Mouse (Mus musculus): ENCODE data around the gene 4931428L18Rik.
"Not testable (repeated sequence)": the region's sequence is repeated elsewhere in the genome, so short reads cannot be mapped to it uniquely, and the experiment has no call there.

Gene 4931428L18Rik

DNA sequence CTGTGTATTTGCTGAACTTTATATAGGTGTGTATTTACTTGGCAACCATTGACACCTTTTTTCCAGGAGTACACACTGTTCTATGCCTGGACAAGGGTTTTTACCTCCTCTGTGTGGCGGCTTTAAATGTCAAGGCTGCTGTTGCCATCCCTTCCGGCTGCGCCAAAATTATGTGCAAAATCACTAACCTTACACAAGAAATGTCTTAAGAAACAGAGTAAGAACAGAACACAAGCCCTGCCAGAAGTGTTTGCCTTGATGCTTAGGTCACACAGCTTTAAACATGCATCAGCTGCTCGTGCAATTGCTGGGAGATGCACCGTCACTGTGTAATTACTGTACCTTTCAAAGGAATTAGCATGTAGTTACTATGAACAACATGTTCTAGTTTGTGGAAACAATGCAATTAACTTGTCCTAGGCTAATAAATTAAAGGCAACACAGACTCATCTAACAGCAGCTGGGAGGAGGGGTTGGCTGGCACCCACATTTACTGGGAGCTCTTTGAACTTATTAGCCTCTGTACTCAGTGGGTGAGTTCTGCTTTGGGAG lies 171.0 kb downstream of the 4931428L18Rik start:
- DNase-seq, result no peak

DNA sequence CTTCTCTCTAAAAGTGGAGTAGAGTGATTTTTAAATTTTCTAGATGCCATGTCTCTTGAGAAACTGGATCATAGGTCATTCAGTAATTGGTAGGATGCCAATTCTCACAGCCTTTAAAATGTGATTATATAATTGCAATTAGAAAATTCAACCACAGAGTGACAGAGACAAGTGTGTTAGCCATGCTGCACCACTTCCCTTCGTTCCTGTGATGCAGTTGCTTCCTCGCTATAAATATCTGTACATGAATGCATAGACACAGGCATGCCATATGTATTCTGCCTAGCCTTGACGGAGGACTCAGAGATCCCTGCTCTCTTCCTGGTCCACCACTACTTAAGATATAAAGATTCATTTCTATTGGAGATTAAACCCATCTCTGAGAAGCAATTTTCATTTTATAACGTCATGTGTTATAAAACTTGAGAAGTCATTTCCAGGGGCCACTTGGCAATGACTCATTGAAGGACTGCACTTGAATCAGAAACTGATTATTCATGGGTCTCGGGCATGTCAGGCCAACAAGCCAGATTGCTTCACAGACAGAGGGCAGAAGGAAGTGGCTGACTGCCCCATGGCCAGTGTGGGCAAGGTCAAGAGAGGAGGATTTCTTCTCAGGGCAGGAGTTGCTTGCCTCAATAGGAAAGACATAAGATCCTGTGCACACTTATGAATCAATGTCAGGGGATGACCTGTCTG lies 172.4 kb downstream of the 4931428L18Rik start:
- no peak for DNase-seq

DNA sequence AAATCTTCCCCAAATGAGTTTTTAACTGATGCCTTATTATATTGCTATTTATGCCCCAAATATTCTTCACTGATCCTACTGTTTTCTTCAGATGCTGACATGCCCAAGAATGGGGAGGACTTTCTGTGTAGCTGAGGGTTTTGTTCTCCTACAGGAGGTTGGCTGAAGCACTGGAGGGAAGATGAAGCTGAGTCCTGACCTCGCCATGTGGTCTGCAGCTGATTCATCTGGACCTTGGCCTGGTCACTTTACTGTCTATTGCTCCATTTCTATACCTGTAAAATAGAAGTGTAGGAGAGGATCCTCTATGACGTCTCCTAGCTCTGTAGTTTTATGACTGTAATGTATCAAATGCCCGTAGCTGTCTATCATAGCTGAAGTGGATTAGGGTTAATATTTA lies 179.3 kb downstream of the 4931428L18Rik start:
- no peak for DNase-seq

DNA sequence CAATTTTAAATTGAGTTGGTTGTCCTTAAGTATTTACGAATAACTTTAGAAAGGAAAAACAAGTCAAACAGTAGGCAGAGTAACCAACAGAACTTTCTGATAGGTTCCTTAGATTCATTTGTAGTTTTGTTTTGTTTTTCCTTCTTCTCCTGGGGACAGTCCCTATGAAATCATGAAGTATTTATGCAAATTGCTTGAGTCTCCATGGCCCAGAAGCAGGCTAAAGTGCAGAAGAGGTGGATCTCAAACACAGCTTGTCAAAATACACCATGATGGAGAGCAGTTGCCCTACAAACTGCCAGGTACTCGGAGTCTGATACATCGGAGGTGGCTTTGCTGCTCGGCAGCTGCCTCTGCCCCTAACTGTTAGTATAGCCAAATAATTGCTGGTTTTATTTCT lies 179.7 kb downstream of the 4931428L18Rik start:
- no peak for DNase-seq

DNA sequence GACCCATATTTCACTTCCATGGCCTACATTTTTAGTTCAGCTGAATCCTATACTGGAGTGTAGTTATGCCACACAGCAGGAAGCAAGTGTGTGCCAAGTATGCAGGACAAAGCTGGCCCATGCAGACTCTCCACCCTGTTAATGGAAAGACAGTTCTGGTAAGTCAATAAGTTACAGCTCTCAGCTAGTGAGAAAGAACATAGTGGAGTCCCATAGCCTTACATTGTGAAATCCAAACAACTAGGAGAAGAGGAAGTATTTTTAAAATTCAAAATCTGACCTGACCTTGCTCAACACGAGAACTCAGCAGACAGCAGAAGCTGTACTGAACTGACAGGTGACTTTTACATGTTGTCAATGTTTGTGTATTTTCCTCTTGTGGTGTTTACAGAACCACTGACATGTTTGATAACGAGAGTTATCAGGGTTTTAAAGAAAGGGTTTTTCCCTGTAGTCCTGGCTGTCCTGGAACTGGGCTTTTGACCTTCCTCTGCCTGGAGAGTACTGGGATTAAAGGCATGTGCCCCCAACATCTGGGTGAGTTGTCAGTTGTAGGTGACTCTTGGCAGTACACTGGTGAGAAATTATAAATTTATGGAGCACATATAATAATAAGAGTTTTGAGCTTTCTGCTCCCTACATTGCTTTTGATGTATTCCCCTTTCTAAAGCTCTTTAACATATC lies 188.5 kb downstream of the 4931428L18Rik start:
- no peak for DNase-seq

DNA sequence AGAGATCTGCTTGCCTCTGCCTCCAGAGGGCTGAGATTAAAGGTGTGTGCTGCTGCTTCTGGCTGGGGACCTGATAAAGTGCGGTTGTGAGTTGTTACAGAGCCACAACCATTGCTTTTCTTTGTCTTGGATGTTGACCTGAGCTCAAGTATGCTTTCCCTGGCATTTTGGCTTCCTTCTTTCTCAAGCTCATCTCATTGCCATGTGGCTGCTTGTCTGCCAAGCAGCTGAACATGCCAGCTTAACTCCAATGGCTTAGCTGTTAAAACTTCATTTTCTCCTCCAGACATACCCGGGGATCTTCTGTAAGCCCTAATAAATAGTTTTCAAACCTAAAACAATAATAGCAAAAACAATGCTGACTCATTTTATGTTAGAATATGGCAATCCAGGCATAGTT lies 190.1 kb downstream of the 4931428L18Rik start:
- no peak for DNase-seq

DNA sequence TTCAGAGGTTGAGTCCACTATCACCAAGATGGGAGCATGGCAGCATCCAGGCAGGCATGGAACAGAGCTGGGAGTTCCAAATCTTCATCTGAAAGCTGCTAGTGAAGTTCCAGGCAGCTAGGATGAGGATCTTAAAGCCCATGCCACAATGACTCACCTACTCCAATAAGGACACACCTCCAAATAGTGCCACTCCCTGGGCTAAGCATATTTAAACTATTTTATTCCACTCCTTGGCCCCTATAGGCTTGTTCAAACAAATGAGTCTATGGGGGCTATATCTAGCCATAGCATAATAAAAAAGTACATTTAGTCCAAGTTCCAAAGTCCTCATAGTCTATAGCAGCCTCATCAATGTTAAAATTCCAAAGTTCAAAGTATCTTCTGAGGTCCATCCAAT lies 199.3 kb downstream of the 4931428L18Rik start:
- DNase-seq, result no peak

DNA sequence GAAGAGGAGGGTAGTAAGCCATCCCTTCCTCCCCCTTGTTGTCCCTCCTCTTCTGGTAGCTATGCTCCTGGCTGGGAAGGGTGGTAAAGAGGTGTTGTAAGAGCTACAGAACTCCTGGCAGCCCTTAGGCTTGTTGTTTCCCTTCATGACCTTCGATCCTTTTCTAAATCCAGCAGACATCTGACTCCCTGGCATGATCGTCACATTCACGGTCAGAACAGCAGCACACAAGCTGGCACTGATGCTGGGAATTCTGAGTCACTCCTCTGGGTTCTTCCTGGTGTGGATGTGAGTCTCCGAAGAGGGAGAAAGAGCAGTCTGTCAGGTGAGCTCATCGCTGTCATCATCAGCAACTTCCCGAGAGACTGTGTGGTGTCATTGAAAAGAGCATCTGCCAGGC lies 203.2 kb downstream of the 4931428L18Rik start:
- no peak for DNase-seq

DNA sequence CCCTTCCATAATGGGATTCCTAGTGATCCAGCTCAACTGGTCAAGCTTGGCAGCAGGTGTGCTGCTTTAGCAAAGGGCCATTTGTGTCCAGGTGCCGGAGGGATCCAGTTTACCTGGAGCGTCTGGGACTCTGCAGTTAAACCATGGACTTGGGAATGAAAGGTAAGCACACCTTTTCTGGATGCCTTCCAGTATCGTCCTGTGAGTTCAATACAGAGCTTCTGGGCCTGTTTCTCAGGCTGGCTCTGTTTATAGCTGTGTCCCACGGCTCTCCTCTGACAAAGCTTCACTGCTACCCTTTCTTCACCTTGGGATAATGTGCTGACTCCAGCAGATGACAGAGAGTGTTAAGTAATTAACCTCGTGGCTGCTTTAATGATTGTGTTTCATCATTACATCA lies 205.1 kb downstream of the 4931428L18Rik start:
- DNase-seq, result no peak

DNA sequence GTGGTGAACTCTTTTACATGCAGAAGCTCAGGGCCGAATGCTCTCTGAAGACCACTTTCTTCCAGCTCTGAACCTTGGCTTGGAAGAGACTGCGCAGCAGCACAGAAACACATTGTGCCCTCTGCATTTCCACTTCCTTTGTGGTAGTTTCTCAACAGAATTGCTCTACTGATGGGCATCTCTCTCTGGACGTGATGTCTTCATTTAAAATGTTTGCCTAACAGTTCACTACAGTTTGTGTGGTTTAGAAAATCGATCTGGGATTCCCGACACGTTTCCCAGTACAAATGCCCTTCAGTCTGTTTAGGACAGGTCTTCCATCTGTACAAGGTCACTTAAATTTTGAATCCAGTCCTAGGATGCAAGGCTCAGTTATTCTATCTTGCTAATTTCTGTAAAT lies 206.4 kb downstream of the 4931428L18Rik start:
- no peak for DNase-seq

DNA sequence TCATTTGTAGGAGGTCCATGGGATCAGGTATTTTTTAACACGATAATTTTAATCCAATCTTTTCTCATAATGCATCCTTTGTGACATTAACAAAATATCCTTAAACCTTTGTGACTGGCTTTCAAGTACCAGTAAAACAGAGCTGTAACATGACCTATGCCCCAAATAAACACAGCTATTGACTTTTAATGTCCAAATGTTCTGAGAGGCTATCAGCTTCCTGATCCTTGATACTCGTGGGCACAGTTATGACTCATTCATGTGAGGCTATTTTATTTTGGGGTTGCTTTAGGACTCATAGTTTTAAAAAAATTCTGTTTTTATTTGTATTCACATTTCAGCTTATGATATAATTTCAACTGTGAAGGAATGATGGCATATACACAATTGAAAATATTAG lies 207.2 kb downstream of the 4931428L18Rik start:
- no peak for DNase-seq

DNA sequence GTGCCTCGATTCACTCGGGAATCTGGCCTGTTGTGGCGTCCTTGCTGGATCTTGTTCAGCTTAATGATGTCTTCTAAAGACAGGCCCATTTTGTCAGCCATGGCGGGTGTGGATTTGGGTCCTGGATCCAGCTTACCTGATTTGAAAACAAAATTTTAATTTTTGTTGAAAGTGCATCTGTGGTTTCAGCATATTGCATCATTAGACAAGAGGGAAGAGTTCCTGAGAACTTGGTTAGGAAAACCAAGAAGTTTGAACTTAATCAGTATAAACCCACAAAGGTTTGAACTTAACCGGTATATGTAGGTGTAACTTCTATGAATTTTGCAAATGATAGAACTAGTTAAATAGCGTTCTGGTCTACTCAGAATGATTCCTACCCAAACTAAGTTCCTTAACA lies 244.6 kb downstream of the 4931428L18Rik start, which contains the start of gene AC153137.1:
AC153137.1 (minus strand) TSS at position 101 of the 400 bp plus-strand sequence.
- DNase-seq, result not testable (repeated sequence)

DNA sequence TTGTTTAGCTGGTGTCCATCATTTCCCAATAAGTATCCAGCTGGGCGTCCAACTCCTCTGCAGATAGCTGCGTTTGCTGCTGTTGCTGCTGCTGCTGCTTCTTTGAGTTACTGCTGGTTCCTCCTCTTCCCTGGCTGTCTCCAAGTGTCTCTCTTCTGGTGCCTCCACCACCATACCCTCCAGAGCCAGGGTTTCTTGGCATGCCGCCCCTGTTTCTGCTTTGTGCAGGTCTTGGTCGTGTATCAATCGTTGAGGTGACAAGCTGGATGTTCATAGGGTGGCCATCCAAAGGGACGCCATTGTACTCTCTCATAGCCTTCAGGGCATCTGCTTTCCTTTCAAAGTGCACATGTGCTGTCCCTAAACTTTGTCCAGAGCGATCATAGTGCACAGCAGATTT lies 245.2 kb downstream of the 4931428L18Rik start:
- not testable (repeated sequence) for DNase-seq

DNA sequence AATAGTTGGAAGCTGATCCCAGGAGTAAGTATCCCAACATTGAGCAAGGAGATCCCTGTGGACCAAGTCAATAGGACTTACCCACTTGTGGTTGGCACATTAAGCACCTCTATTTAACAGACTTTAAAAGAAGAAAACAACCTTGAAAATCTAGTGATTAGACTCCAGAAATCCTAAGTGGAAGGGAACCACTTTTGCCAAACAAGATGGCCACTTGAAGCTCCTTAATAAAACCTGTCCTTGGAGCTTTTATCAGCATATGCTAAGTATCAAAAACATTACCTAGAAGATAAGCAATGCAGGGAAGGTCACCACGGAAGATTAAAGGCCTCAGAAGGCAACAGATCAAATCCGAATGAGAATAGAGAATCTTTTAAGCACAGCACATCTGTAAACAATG lies 270.7 kb downstream of the 4931428L18Rik start:
- no peak for DNase-seq

DNA sequence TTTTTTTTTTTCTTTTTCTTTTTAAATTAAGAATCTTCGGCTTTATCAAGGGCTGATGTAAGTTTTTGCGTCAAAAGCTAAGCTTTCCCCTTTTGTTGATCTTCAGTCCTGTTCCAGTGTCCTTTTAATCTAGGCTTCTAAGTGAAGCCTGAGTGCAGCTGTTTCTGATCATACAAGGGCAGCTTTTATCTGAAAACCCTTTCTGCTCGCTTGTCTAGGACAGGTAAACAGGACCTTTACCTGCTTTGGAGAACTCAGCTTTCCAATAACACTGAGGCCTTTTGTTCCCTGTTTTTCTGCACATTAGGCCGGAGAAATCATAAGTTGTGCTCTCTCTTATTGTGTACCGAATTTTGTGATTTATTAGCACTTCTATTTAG lies 272.0 kb downstream of the 4931428L18Rik start:
- DNase-seq, result no peak

DNA sequence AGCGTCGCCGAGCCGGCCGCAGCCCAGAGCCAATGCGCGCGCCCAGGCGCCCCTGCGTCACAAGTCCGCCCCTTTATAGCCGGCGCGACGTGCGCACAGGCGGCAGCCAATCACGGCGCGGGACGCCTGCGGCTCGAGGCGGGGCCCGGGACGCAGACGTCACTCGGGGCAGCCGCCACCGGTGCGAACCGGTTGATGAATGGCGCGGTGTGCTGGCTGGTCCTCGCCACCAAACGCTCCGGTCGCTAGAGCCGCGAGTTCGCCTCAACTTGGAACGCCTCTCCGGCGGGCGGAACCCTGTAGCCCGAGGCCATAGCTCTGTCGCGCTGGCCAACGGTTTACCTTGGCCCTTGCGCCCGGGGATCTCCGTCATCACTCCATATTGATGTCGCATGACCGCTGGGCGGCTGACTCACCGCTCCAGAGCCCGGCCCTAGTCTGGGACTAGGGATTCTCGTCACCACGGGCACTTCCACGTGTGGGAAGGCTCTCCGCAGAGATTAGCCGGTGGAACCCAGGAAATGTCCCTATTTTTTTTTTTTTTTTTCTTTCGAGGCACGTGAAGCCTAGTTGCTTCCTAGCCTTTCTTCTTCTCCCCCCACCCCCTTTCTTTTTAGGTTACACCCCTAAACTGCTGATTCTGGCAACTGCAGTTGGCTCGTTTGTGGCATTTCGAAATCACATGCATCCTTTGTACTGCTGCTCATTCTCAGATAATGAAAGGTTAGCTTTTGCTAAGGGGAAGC lies 272.6 kb downstream of the 4931428L18Rik start:
- peak; percentile 98 for DNase-seq

DNA sequence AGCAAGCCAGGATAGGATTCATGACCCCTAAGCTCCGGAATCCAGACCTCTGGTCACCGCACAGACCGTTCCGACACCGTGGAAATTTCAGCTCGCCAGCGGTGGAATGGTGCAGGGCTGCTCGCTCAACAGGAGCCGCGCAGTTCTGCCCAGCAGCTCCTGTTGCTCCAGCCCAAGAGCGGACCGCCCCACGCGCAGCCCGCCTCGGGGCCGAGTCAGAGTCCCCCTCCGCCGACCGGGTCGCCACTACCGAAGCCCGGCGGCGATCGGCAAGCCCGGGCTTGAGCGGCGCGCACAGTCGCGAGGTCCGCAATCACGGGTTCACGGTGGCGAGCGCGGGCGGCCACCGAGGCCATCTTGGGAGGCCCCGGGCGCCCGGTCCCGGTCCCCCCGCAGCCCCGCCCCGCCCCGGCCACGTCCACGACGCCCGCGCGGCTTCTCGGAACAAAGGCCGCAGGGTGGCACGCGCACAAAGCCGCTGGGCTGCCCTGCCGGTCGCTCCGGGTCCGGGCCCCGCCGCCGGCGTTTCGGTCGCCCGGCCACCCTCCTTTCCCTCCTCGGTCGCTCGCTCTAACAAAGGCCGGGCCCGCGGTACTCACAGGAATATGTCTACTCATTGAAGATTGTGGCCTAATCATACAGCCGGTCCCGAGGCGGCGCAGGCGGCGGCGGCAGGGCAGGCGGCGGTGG lies 273.4 kb downstream of the 4931428L18Rik start:
- DNase-seq, result peak; percentile 72

DNA sequence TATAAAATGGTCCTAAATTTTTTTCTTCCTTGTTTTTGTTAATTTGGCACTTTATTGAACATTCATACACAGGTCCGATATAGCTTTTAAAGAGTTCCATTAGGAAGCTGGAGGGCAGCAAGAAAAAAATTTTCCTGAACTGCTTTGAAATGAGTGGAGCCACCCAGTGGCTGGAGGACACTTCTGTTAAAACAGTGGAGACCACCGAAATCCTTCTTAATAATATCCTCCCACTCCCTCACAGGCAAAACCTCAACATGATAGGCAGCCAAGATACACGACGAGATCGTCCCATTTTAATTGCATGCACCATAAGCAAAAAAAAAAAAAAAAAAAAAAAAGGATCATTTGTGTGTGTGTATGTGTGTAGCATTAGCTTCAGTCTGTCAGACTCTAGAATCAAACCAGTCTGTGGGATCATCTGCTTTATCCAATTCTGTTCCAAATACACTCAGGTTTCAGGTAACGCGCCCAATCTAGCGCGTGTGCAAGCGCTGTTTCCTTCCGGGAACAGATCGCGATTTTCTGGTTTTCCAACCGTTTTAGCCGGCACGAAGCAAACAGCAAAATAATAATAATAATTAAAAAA lies 274.0 kb downstream of the 4931428L18Rik start:
- DNase-seq, result peak; percentile 43
